Mouse (Mus musculus) right cerebral cortex, adult 2 months (tissue): ENCODE data around the gene Lhx5.
A peak's percentile ranks its signal among the peaks of the same experiment; 100 is the strongest.

Source experiments
- DNase-seq, 2 experiments: peaks; one replicate each; pipeline ENCODE4 v3.0.0; 2021 to 2022; ENCODE audit warnings: low spot score in 2 of 2

The Lhx5 gene

GRCm38 (mm10) chr5:120432486-120433015 is 1.1 kb downstream of the Lhx5 start:
- no peak for DNase-seq

GRCm38 (mm10) chr5:120433135-120433760 is 1.7 kb downstream of the Lhx5 start:
- no peak for DNase-seq

GRCm38 (mm10) chr5:120434231-120434735 is 2.8 kb downstream of the Lhx5 start:
- DNase-seq = no peak

GRCm38 (mm10) chr5:120435006-120435681 is 3.6 kb downstream of the Lhx5 start:
- no peak for DNase-seq

GRCm38 (mm10) chr5:120435731-120436501 is 4.4 kb downstream of the Lhx5 start:
- no peak for DNase-seq

GRCm38 (mm10) chr5:120436885-120437495 is 5.5 kb downstream of the Lhx5 start:
- no peak for DNase-seq

GRCm38 (mm10) chr5:120437539-120437938 is 6.0 kb downstream of the Lhx5 start:
- no peak for DNase-seq

GRCm38 (mm10) chr5:120437986-120438385 is 6.5 kb downstream of the Lhx5 start:
- no peak for DNase-seq

GRCm38 (mm10) chr5:120438469-120438868 is 7.0 kb downstream of the Lhx5 start:
- no peak for DNase-seq

- DNase-seq = no peak
Measured at GRCm38 (mm10) chr5:120438991-120439710, 7.7 kb downstream of the Lhx5 start.

GRCm38 (mm10) chr5:120439887-120440670 is 8.6 kb downstream of the Lhx5 start:
- DNase-seq = no peak

GRCm38 (mm10) chr5:120440733-120441132 is 9.2 kb downstream of the Lhx5 start:
- DNase-seq = peak; percentile 90 to 95

GRCm38 (mm10) chr5:120447305-120447704 is 15.8 kb downstream of the Lhx5 start:
- no peak for DNase-seq

GRCm38 (mm10) chr5:120454756-120455337 is 23.3 kb downstream of the Lhx5 start:
- no peak for DNase-seq

GRCm38 (mm10) chr5:120456253-120456652 is 24.8 kb downstream of the Lhx5 start:
- DNase-seq = no peak

GRCm38 (mm10) chr5:120456841-120457554 is 25.5 kb downstream of the Lhx5 start:
- DNase-seq = no peak

GRCm38 (mm10) chr5:120457628-120458027 is 26.1 kb downstream of the Lhx5 start:
- DNase-seq = peak; percentile 58 to 68

- no peak for DNase-seq
Measured at GRCm38 (mm10) chr5:120459133-120459532, 27.6 kb downstream of the Lhx5 start.

- no peak for DNase-seq
Measured at GRCm38 (mm10) chr5:120461902-120462301, 30.4 kb downstream of the Lhx5 start.
